Comparison of ENCODE assay signal across 9 mouse cellular contexts in the genomic region with DNA sequence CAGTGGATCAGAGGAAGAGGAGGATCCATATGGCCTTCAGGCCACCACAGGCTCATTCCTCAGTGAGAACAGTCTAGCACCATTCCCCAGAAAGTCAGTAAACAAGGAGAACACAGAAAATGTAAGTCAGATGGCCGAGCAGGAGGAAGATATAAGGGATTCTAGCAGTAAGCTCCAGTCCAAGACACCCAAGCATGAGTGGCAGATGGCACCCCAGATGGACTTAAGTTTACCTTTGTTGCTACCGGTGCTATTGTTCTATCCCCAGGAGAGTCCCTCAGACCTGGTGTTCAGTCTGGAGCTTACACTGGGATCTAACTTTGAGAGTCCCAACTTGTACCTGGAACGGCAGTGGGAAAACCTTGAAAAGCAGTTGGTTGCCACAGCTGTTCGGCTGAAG.
"Had no signal": no experiment of that assay in that cellular context is flagged by ENCODE, and none has a peak within 500 bp of the region (broad histone marks: within the 10 kb centered on the region; RNA-seq: fewer than 3 reads in every experiment).

No protein-coding gene starts in this region.

- DNase-seq: kidney, postnatal 25 days; liver; lung, adult 18-20 months; lung, postnatal 10 days; lung, postnatal 36 days; retina, postnatal 1 day; right cerebral cortex, postnatal 25 days; spleen, adult 18-20 months; thymus, postnatal 25 days had no signal
